Mouse (Mus musculus) left cerebral cortex, adult 18-20 months (tissue): Measurements from ENCODE around the gene Esr1. TPM values are rescaled to one million over a fixed set of nuclear protein-coding genes. Genes with fewer than 3 reads are reported as not detected.
"Not testable (repeated sequence)": the region's sequence is repeated elsewhere in the genome, so short reads cannot be mapped to it uniquely, and the experiment has no call there.

Experiments used
- DNase-seq, 2 experiments: peaks; one replicate each; pipeline ENCODE4 v3.0.0; 2021 to 2022; ENCODE audit warnings: low spot score in 2 of 2, mixed read lengths in 1 of 2
- total RNA-seq, 2 experiments: library from RNA; stranded (reverse); gene quantifications; 2 replicates each; pipeline ENCODE4 v1.2.3; 2021

Esr1 gene
- total RNA-seq, 2 experiments from 2014 or later, result 2.1 to 3.0 TPM

DNA sequence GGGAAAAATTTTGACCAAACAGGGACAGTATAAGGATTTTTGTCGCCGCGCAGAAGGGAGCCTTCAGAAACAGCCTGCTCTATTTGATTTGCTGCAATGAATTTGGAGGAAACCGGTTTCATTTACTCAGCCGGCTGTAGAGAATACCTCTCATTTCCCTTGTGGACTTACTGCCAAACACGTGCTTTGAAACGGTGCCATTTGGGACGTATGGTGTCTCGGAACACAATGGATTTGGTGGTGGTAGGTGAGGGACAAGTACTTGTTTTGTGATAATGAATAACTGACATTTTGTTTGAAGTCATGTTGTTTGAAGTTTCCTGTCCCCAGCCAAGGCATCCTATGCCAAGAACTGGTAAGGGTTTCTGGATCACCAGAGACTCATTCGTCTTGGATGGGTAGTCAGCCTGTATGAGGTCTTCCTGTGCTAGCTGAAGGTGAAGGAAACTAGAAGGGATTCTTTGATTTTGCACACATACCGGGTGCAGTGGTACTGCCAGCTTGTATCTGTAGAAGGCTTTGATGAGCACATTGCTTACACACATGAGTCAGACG is 72.4 kb downstream of the Esr1 start:
- no peak for DNase-seq

GRCm38 (mm10) chr10:4694336-4694865 is 83.0 kb downstream of the Esr1 start:
- no peak for DNase-seq

GRCm38 (mm10) chr10:4709915-4710314 is 98.5 kb downstream of the Esr1 start:
- DNase-seq, result peak; percentile 12 to 32

DNA sequence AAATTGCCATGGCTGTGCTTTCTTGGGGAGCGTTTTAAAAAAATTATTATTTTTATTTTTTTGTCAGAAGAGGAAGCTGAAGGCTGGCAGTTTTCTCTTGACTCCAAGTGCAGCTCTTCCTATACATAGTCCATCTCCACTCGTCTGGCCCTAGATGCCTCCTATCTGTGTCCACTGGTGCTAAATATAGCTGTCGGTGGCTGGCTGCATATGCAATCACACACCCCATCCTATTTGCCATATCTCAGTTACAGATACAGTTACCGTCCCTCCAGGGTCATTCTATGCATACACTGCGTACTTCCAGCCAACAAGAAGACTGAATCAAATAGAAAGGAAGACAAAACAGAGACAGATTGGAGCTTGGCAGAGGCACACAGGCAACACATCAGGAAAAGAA is 100.0 kb downstream of the Esr1 start:
- no peak for DNase-seq

DNA sequence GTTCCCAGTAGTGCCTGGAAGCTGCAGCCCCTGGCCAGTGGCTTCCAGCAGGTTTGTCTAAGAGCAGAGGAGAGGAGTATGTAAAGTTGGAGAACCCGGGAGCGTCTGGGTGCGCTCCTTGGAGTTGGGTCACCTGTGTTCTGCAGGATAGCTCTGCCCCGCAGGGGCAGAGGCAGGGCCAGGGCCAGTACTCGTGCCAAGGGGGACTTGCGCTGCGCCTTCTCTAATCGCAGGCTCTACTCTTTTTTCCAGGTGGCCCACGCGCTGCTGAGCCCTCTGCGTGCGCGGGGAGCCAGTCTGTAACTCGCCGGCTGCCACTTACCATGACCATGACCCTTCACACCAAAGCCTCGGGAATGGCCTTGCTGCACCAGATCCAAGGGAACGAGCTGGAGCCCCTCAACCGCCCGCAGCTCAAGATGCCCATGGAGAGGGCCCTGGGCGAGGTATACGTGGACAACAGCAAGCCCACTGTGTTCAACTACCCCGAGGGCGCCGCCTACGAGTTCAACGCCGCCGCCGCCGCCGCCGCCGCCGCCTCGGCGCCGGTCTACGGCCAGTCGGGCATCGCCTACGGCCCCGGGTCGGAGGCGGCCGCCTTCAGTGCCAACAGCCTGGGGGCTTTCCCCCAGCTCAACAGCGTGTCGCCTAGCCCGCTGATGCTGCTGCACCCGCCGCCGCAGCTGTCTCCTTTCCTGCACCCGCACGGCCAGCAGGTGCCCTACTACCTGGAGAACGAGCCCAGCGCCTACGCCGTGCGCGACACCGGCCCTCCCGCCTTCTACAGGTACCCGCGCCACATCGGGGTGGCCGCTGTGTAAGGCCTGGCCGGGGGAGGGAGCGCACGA is 100.9 kb downstream of the Esr1 start:
- no peak for DNase-seq

GRCm38 (mm10) chr10:4713398-4713797 is 102.0 kb downstream of the Esr1 start:
- no peak for DNase-seq

DNA sequence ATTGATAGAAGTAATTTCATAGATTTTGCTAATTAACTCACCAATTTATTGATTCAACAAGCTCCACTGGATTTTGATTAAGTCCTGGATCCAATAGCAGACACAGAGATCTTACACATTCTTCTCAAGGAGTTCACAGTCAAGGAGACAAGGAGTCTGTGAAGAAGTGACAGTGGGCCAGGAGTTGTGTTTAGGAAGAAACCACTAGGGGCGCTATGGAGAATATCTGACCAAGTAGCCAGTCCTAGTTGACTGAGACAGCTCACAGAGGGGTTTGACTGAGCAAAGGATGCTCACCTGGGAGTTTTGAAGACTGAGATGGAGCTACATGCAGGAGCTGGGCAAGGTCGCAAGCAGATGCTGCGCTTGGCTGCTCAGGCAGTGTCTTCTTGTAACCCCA is 113.5 kb downstream of the Esr1 start:
- DNase-seq, result peak in 1 of 2 experiments; percentile 5

DNA sequence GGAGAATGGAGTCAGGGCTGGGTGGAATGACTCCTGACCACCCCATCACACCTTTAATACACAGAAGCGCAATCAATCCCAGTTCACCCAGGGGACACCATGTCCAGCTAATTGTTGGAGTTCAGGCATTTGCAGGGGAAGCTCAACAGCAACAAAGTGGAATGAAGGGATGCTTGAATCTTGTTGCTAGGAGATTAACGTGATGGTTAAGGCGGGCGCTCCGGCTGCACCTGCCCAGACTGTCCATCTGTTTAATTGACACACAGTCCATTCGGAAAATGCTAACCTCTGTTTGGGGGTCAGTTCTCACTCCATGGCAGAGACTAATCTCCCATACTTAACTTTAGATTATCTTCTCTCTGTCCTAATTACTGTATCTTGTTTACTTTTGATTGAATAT is 114.7 kb downstream of the Esr1 start:
- no peak for DNase-seq

GRCm38 (mm10) chr10:4732328-4732727 is 120.9 kb downstream of the Esr1 start:
- no peak for DNase-seq

- no peak for DNase-seq
Observed at GRCm38 (mm10) chr10:4733987-4734386, 122.6 kb downstream of the Esr1 start.

GRCm38 (mm10) chr10:4734942-4735341 is 123.5 kb downstream of the Esr1 start:
- no peak for DNase-seq

- no peak for DNase-seq
Observed at GRCm38 (mm10) chr10:4738311-4738710, 126.9 kb downstream of the Esr1 start.

DNA sequence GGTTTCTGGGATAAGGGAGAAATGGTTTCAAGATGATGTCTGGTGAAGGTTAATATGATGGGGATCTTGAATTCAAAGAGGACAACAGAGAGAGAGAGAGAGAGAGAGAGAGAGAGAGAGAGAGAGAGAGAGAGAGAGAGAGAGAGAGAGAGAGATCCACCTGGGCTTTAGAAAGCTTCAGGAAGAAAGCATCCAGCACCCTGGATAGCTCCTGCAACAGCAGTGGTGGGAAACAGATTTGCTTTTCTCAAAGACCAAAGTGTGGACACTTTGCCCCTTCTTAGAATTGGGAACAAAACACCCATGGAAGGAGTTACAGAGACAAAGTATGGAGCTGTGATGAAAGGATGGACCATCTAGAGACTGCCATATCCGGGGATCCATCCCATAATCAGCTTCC is 139.7 kb downstream of the Esr1 start:
- not testable (repeated sequence) for DNase-seq

DNA sequence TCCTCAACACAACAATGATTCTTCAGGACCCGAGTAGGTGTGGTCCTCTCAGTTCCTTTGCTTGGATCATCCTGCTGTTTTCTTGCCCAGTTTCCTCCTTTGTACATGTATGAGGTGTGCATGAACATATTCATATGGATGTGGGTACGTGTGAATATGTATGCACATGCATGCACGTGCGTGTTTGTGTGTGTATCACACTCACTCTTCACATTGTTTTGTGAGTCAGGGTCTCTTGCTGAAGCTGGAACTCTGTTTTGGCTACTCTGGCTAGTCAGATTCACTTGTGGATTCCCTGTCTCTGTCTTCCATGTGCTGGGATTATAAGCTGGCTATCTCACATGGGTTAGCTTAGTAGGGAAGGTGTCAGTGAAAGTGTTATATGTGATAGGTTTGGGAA is 141.6 kb downstream of the Esr1 start:
- no peak for DNase-seq

DNA sequence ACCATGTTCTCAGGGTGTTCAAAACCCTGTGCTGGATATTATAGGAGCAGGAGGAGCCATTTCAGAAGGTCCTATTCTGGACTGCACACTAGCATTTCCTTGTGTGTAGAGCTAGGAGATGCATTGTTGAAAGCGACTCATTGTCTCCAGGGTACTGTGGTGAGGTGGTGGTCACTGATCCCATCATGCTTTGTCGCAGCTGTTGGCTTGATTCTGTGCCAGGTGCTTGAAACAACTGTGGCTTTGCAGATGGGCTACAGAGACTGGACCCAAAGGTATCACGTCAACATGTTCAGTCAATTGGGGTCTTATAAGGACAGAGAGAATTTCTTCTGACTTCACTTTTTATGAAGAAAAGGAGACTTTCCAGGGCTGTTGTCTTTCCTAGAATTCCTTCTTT is 164.1 kb downstream of the Esr1 start:
- no peak for DNase-seq

GRCm38 (mm10) chr10:4776007-4776713 is 164.8 kb downstream of the Esr1 start:
- no peak for DNase-seq

GRCm38 (mm10) chr10:4776714-4777090 is 165.3 kb downstream of the Esr1 start:
- no peak for DNase-seq

DNA sequence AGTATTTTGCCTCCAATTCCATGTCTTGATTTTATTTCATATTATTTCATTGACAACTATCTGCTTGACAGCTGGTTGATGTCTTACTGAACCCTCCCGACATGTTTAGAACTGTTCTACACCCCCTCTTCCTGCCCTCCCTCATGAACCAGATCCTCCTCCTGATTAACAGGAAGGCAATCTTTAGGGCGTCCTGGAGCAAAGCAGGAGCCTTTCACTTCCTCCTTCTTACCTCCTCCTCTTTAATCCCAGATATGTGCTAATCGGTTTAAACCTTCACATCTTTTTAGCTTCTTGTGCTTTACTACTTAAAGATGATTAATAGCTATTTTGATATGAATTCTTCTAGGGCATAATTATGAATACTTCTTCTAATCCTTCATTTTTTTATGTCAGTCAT is 166.6 kb downstream of the Esr1 start:
- DNase-seq, result no peak

DNA sequence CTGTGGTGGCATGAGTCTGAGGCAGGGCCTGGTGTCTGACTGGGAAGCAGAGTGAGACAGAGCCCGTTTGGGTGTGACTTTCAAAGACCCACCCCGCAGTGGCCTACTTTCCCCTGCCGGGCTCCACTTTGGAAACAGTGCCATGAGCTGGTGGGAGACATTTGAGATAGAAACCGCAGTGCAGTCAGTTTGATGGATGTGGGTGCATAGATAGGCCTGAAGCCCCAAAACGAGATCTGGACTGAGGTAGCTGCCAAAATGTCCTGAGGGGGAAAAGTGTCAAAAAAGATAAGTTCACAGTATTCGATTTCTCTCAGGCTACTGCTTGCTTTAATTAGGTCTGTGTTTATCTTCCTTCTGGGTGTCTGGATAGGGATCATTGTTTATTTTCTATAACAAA is 169.5 kb downstream of the Esr1 start:
- DNase-seq, result no peak

- DNase-seq, result no peak
Observed at GRCm38 (mm10) chr10:4787003-4787628, 175.7 kb downstream of the Esr1 start.

GRCm38 (mm10) chr10:4798268-4798808 is 186.9 kb downstream of the Esr1 start:
- no peak for DNase-seq
